Mouse (Mus musculus) lung, adult 2 months (tissue): Measurements from ENCODE around the gene Nup54.

ENCODE experiments used
- CTCF ChIP-seq: fragments of 200-500 bp; IDR thresholded peaks from 2 replicates; pipeline ENCODE4 v1.5.1; 2011; ENCODE audit warnings: mild to moderate bottlenecking, low read length, control low read depth; ENCODE audit not compliant: insufficient read depth
- POLR2A ChIP-seq: fragments of 200-500 bp; IDR thresholded peaks from 2 replicates; pipeline ENCODE4 v1.6.1; 2011; ENCODE audit warnings: low read depth, mild to moderate bottlenecking, control low read depth, low read length, borderline replicate concordance; ENCODE audit errors: extremely low read depth

DNA sequence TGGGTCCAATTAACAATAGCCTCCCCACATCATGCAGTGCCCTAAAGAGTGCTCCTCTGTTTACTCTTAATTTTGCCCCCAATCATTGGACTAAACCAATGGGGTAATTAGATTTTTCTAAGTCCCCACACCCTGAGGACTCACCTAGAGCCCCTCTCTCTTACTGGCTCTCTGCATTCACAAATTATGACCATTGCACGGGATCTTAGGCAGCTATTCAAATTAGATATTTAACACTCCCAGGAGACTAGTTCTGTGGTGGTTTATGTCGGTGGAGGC is 30.7 kb downstream of the Nup54 start:
- TF ChIP-seq CTCF: no peak
- TF ChIP-seq POLR2A: no peak
